Mouse (Mus musculus): ENCODE measurements around the gene Gm11733. TPM values are rescaled to one million over a fixed set of nuclear protein-coding genes. Genes with fewer than 3 reads are reported as not detected.
A peak's percentile ranks its signal among the peaks of the same experiment; 100 is the strongest.

Gene Gm11733
- polyA plus RNA-seq, 1 experiment, result not detected

DNA sequence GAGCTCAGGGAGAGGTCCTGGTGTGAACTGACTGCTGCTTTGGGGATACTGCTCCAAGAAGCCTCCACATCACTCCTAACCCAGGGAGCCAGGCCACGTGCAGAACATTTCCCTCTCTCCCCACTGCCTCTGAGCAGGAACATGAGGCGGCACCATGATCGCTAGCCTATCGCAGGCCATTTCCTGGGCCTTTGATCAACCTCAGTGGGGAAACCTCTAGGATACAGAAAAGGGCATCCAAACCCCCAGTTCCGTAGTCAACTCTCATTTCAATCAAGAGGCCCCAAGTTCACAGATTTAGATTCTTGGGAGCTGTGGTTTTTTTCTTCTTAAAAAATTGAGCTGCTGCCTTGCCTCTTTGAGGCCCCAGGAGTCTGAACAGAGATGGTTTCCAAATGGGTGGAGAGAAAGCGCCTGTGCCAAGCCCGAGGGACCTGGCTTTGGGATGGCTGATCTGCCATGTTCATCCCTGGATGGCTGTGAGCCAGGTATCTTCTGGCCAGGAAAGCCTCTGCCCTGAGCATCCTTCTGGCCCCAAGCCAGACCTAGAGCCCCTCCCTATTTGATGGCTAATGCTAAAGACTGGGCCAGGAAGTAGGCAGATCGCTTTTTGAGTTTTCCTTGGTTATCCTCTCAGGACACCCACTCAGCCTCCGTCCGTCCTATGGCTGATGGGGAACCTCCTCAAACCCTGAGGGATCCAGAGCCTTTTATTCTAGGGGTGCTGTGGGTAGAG lies 5.7 kb upstream of the Gm11733 start:
- H3K4me1 ChIP-seq (ENCODE audit: control insufficient read depth, insufficient read depth, insufficient read length), result peaks cover 8% of the 10 kb centered on the region
- DNase-seq (ENCODE audit: low read depth in 1 of 2, low spot score in 2 of 2), result no peak
- TF ChIP-seq CTCF (IDR thresholded peaks at IDR 0.05; ENCODE audit: extremely low read depth, insufficient read depth, insufficient read length, insufficient replicate concordance), result no peak
- TF ChIP-seq POLR2A (IDR thresholded peaks at IDR 0.05; ENCODE audit: low read depth, low read length), result no peak
- H3K36me3 ChIP-seq (ENCODE audit: control insufficient read depth, insufficient read depth, low read length), result no peaks in the 10 kb centered on the region
- WGBS, result 84% methylated on average over 10 of the region's 10 CpGs
- H3K4me3 ChIP-seq (ENCODE audit: extremely low read depth, insufficient read depth, insufficient read length), result no peak overlapping the region
- no peaks in the 10 kb centered on the region for H3K27me3 ChIP-seq (ENCODE audit: control insufficient read depth, insufficient read depth, low read length)
- no peak overlapping the region for H3K27ac ChIP-seq (ENCODE audit: insufficient read depth, low read length)

DNA sequence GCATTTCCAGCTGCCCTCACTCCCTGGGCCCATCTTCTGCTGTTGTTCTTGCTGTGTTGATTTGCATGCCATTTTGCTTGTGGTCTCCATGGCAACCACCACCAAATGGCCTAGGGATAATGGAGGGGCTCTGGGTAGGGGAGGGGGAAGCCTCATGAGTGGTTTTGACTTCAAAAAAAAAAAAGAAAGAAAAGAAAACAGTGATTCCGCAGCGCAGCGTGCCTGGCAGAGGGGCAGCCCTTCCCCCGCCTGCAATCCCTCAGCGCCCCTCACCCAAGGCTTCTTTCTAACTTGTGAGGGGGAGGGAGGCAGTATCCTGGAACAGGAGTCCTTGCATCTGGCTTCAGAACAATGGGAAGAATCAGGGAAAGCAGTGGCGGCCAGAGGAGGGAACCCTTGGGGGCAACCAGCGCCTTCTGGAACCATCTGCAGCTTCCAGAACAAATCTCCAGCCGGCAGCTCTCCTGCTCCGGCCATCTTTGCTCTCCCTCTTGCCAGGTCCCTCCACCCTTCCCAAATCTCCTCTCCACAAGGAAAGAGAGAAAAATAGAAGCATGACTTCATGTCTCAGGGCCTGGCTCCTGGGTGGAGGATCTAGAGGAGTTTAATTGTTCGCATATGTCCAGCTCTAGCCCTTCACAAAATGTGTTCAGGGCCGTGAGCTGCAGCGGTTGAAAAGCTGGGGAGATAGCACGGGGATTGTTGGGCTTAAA lies 5.0 kb upstream of the Gm11733 start:
- Histone ChIP-seq H3K36me3 (ENCODE audit: control insufficient read depth, insufficient read depth, low read length) (no peaks in the 10 kb centered on the region), H3K4me3 (ENCODE audit: extremely low read depth, insufficient read depth, insufficient read length) (no peak overlapping the region), H3K27ac (ENCODE audit: insufficient read depth, low read length) (no peak overlapping the region), H3K27me3 (ENCODE audit: control insufficient read depth, insufficient read depth, low read length) (no peaks in the 10 kb centered on the region), H3K4me1 (ENCODE audit: control insufficient read depth, insufficient read depth, insufficient read length) (peaks cover 8% of the 10 kb centered on the region)
- 51% methylated on average over 13 of the region's 13 CpGs for WGBS
- TF ChIP-seq POLR2A (IDR thresholded peaks at IDR 0.05; ENCODE audit: low read depth, low read length) (no peak), CTCF (IDR thresholded peaks at IDR 0.05; ENCODE audit: extremely low read depth, insufficient read depth, insufficient read length, insufficient replicate concordance) (no peak)
- DNase-seq (ENCODE audit: low read depth in 1 of 2, low spot score in 2 of 2), result no peak

DNA sequence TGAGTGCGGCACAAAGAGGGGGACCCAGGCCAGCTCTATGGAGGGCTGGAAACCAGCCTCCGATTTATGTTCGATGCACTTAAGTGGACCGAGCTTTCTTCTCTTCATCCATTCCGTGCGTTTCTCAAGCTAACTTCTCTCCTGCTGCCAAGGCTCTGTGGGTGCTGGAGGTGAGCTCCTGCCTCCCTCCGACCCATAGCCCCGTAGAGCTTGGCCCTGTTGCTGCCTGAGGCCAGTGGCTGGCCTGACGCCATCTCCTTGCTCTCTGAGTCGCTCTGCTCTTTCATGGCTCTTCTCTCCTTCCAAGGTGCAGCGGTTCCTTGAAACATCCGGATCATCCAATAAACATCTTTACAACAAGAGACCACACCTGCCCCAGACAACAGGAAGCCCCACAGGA lies 4.4 kb upstream of the Gm11733 start:
- H3K4me3 ChIP-seq (ENCODE audit: extremely low read depth, insufficient read depth, insufficient read length), result no peak overlapping the region
- no peak for DNase-seq (ENCODE audit: low read depth in 1 of 2, low spot score in 2 of 2)
- H3K36me3 ChIP-seq (ENCODE audit: control insufficient read depth, insufficient read depth, low read length), result no peaks in the 10 kb centered on the region
- H3K27ac ChIP-seq (ENCODE audit: insufficient read depth, low read length), result no peak overlapping the region
- no peaks in the 10 kb centered on the region for H3K27me3 ChIP-seq (ENCODE audit: control insufficient read depth, insufficient read depth, low read length)
- peaks cover 8% of the 10 kb centered on the region for H3K4me1 ChIP-seq (ENCODE audit: control insufficient read depth, insufficient read depth, insufficient read length)
- no peak for TF ChIP-seq CTCF (IDR thresholded peaks at IDR 0.05; ENCODE audit: extremely low read depth, insufficient read depth, insufficient read length, insufficient replicate concordance)
- no peak for TF ChIP-seq POLR2A (IDR thresholded peaks at IDR 0.05; ENCODE audit: low read depth, low read length)
- 66% methylated on average over 12 of the region's 12 CpGs for WGBS

DNA sequence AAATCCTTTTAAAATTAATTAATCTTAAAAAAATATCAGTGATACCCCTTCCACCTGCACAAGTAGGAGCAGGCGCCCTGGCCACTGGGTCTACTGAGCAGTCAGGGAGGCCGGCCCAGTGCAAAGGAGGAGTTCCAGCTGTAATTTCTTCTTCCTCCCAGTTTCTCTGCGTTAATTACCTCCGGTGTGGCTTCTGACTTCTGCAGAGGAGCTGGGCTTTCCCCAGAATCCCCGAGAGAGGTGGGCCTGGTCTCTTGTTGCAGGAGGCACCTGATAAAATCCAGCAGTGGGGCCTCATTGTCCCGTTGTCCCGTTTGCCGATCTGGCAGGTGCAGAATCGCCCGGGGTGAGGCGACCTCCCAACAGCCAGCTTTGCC lies 1.9 kb upstream of the Gm11733 start:
- peak overlapping the region; percentile 42; the same call in 1 of the 2 replicates for H3K4me3 ChIP-seq (ENCODE audit: extremely low read depth, insufficient read depth, insufficient read length)

DNA sequence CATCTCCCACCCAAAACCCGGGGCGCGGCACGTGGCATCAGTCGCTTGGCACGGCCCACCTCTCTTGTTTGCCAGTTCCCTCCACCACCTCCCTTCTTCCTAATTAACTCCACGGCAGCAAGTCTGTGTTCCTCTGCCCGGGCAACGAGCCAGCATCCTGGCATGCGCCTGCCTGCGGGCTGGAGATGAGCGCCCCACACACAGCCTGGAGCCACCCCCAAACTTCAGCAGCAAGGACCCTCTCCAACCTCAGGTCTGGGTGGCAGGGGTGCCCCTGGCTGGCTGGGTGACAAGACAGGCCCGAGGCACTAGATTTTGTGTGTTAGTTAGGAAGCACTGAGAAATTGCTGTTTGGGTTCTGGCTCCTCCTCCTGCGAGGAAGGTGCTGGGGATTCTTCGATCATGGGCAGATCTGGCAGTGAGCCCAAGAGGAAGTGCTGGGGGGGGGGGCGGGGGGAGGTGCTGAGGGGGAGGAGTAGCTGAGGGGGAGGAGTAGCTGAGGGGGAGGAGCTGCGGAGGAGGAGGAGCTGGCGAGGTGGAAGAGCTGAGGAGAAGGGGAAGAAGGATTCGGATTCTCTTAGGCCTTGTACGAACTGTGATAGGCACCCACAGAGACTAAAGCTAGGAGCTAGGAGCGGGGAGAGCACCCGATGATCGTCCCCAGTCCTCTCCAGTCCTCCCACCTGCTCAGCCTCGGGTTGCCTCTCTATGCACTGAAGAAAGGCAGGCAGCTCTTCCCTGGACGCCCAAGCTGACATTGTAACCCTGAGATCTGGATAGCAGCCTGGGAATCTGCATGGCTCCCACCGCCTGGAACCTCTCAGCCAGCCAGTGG lies 1.3 kb upstream of the Gm11733 start:
- peak overlapping the region; percentile 42; the same call in 1 of the 2 replicates for H3K4me3 ChIP-seq (ENCODE audit: extremely low read depth, insufficient read depth, insufficient read length)
- H3K27me3 ChIP-seq (ENCODE audit: control insufficient read depth, insufficient read depth, low read length), result no peaks in the 10 kb centered on the region
- TF ChIP-seq POLR2A (IDR thresholded peaks at IDR 0.05; ENCODE audit: low read depth, low read length) (no peak), CTCF (IDR thresholded peaks at IDR 0.05; ENCODE audit: extremely low read depth, insufficient read depth, insufficient read length, insufficient replicate concordance) (no peak)
- 5% methylated on average over 23 of the region's 26 CpGs for WGBS
- H3K36me3 ChIP-seq (ENCODE audit: control insufficient read depth, insufficient read depth, low read length), result no peaks in the 10 kb centered on the region
- DNase-seq (ENCODE audit: low read depth in 1 of 2, low spot score in 2 of 2), result peak; percentile 44 to 62
- peaks cover 8% of the 10 kb centered on the region for H3K4me1 ChIP-seq (ENCODE audit: control insufficient read depth, insufficient read depth, insufficient read length)
- H3K27ac ChIP-seq (ENCODE audit: insufficient read depth, low read length), result no peak overlapping the region; the same call in 1 of the 2 replicates

More for the DNA sequence above, 1.9 kb upstream of the Gm11733 start:
- Histone ChIP-seq H3K36me3 (ENCODE audit: control insufficient read depth, insufficient read depth, low read length) (no peaks in the 10 kb centered on the region), H3K27ac (ENCODE audit: insufficient read depth, low read length) (no peak overlapping the region), H3K27me3 (ENCODE audit: control insufficient read depth, insufficient read depth, low read length) (no peaks in the 10 kb centered on the region), H3K4me1 (ENCODE audit: control insufficient read depth, insufficient read depth, insufficient read length) (peaks cover 8% of the 10 kb centered on the region)
- peak in 1 of 2 experiments; percentile 21 for DNase-seq (ENCODE audit: low read depth in 1 of 2, low spot score in 2 of 2)
- 7% methylated on average over 11 of the region's 11 CpGs for WGBS
- no peak for TF ChIP-seq CTCF (IDR thresholded peaks at IDR 0.05; ENCODE audit: extremely low read depth, insufficient read depth, insufficient read length, insufficient replicate concordance)
- no peak for TF ChIP-seq POLR2A (IDR thresholded peaks at IDR 0.05; ENCODE audit: low read depth, low read length)

DNA sequence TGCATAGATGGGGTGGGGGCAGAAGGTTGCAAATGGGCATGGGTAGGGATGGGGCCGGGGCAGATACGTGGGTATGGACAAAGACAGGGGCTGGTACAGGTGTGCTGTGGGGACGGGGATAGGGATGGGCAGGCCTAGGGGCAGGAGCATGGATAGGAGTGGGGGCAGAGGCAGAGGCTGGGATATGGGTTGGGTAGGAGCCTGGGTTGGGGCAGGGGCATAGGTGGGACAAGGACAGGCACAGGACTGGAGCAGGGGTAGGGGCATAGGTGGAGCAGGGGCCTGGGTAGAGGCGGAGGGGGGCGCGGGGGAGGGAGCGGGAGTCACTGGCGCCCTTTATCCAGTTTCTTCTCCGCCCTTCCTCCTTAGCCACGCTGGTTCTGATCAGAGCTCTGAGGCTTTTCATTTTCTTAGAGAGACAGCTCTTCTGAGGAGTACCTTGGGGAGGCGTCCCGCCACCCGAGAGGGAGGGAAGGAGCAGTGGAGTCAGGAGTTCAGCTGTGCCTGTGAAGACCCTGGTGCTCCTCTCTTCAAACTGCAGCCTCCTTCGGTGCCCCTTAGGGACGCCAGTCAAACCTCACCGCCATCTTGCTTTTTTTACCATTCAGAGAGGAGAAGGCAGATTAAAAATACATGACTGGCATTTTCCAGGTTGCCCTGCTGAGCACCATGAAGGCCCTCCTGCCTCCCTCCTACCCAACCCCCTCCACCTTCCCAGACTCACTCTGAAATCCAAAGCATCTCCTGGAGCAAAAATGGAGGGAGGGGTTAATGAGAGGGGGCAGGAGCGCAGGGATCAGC lies 7.4 kb downstream of the Gm11733 start:
- H3K27ac ChIP-seq (ENCODE audit: insufficient read depth, low read length), result no peak overlapping the region
- 84% methylated on average over 15 of the region's 17 CpGs for WGBS

More for the DNA sequence above, 7.4 kb downstream of the Gm11733 start:
- Histone ChIP-seq H3K27me3 (ENCODE audit: control insufficient read depth, insufficient read depth, low read length) (no peaks in the 10 kb centered on the region), H3K4me3 (ENCODE audit: extremely low read depth, insufficient read depth, insufficient read length) (no peak overlapping the region), H3K36me3 (ENCODE audit: control insufficient read depth, insufficient read depth, low read length) (no peaks in the 10 kb centered on the region), H3K4me1 (ENCODE audit: control insufficient read depth, insufficient read depth, insufficient read length) (no peaks in the 10 kb centered on the region)
- TF ChIP-seq CTCF (IDR thresholded peaks at IDR 0.05; ENCODE audit: extremely low read depth, insufficient read depth, insufficient read length, insufficient replicate concordance), result no peak
- TF ChIP-seq POLR2A (IDR thresholded peaks at IDR 0.05; ENCODE audit: low read depth, low read length), result no peak
- DNase-seq (ENCODE audit: low read depth in 1 of 2, low spot score in 2 of 2), result no peak

Measured in spleen, adult 2 months (tissue).